Mouse (Mus musculus): Measurements from ENCODE around the gene Rimkla. TPM values are rescaled to one million over a fixed set of nuclear protein-coding genes. Genes with fewer than 3 reads are reported as not detected.

Gene Rimkla
- total and polyA plus RNA-seq, 3 experiments: not detected

DNA sequence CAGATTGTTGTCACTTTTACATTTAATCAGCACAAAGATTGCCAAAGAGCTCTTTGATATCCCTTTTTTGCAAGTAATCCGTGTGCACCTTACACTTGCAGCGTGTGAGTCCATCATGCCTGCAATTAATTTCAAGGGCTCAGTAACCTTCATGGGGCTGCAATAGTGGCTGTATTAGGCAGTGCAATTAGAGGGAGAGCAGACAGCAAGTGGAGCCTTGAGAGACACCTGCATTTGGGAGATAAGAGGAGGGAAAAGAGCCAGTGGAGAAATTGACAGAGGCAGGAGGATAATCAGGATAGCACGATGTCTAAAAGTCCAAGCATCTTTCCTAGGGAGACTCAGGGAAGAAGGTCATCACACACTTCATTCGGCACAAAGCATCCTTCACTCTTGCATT lies 31.1 kb upstream of the Rimkla start:
- H3K4me1 ChIP-seq (ENCODE audit: control insufficient read depth in 1 of 2, insufficient read depth in 2 of 2, low read length in 2 of 2): peaks cover 0 to 3% of the 10 kb centered on the region in 2 experiments; a peak in 1 of 4 replicates
- no peak for DNase-seq (ENCODE audit: low read depth, low spot score)
- H3K9me3 ChIP-seq (replicated peaks; ENCODE audit: insufficient read depth, low read length): no peaks in the 10 kb centered on the region
- H3K36me3 ChIP-seq (ENCODE audit: control insufficient read depth in 1 of 2, insufficient read depth in 2 of 2, low read length in 2 of 2): peaks cover 0 to 6% of the 10 kb centered on the region in 2 experiments; a peak in 2 of 4 replicates
- peaks cover 0 to 2% of the 10 kb centered on the region in 2 experiments; a peak in 1 of 4 replicates for H3K27me3 ChIP-seq (ENCODE audit: control insufficient read depth in 1 of 2, insufficient read depth in 2 of 2, low read length in 2 of 2)
- no peaks in the 10 kb centered on the region for H3K79me2 ChIP-seq (ENCODE audit: control insufficient read depth, insufficient read depth, low read length, poor library complexity)
- TF ChIP-seq MYB (IDR thresholded peaks at IDR 0.05; ENCODE audit: low read depth, low read length) (no peak), CHD2 (IDR thresholded peaks at IDR 0.05; ENCODE audit: low read length) (no peak), ZMIZ1 (IDR thresholded peaks at IDR 0.05; ENCODE audit: low read depth, low read length) (no peak), TAL1 (IDR thresholded peaks at IDR 0.05; ENCODE audit: low read length) (no peak), JUND (IDR thresholded peaks at IDR 0.05; ENCODE audit: low read depth, low read length) (no peak), RCOR1 (IDR thresholded peaks at IDR 0.05; ENCODE audit: low read depth, low read length) (no peak), TCF12 (IDR thresholded peaks at IDR 0.05; ENCODE audit: low read depth, low read length) (no peak), SMC3 (IDR thresholded peaks at IDR 0.05; ENCODE audit: low read depth, low read length) (no peak), MXI1 (IDR thresholded peaks at IDR 0.05; ENCODE audit: low read depth, low read length) (no peak), HCFC1 (IDR thresholded peaks at IDR 0.05; ENCODE audit: low read depth, low read length) (no peak), POLR2AphosphoS5 (IDR thresholded peaks at IDR 0.05; ENCODE audit: borderline replicate concordance, low read depth, low read length) (no peak), E2F4 (IDR thresholded peaks at IDR 0.05; ENCODE audit: borderline replicate concordance, low read depth, low read length) (no peak), USF1 (IDR thresholded peaks at IDR 0.05; ENCODE audit: low read depth, low read length) (no peak), ZNF384 (IDR thresholded peaks at IDR 0.05; ENCODE audit: low read depth, low read length) (no peak), POLR2AphosphoS2 (IDR thresholded peaks at IDR 0.05; ENCODE audit: low read length) (no peak), ETS1 (IDR thresholded peaks at IDR 0.05; ENCODE audit: low read depth, low read length) (no peak), MEF2A (IDR thresholded peaks at IDR 0.05; ENCODE audit: extremely low read depth, insufficient replicate concordance, low read depth, low read length, poor library complexity, severe bottlenecking) (no peak)
- H3K4me3 ChIP-seq (ENCODE audit: control insufficient read depth in 1 of 2, insufficient read depth in 1 of 2, low read depth in 2 of 2, low read length in 2 of 2): no peak overlapping the region
- H3K9ac ChIP-seq (ENCODE audit: control insufficient read depth, low read depth, low read length, poor library complexity, severe bottlenecking): no peak overlapping the region
- H3K27ac ChIP-seq (ENCODE audit: control insufficient read depth, low read depth, low read length): no peak overlapping the region

DNA sequence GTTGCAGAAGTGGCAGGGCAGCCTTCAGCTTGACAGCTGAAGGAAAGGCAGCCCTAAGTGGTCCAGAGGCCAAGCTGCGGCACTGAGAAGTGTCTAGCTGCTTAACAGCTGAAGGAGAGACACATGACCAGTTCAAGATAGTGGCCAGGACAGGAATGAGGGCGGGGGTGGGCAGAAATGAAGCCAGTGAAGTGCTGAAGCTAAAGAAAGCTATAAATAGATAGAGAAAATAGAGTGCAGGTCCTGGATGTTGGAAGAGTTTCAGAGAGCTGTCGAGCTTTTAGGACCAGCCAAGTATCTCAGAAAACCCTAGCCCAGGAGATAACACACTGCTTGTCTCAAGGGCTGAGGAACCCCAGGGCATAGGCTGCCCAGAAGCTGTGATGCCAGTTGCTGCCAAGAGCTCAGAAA lies 20.3 kb upstream of the Rimkla start:
- no peak overlapping the region for H3K27ac ChIP-seq (ENCODE audit: control insufficient read depth, low read depth, low read length)
- TF ChIP-seq CHD2 (IDR thresholded peaks at IDR 0.05; ENCODE audit: low read length): no peak
- TF ChIP-seq POLR2A (IDR thresholded peaks at IDR 0.05; ENCODE audit: control insufficient read depth in 1 of 2, insufficient read depth in 1 of 2, low read depth in 1 of 2, low read length in 2 of 2, poor library complexity in 1 of 2): no peak
- no peak for TF ChIP-seq TCF12 (IDR thresholded peaks at IDR 0.05; ENCODE audit: low read depth, low read length)
- H3K36me3 ChIP-seq (ENCODE audit: control insufficient read depth in 1 of 2, insufficient read depth in 2 of 2, low read length in 2 of 2): no peaks in the 10 kb centered on the region
- H3K79me2 ChIP-seq (ENCODE audit: control insufficient read depth, insufficient read depth, low read length, poor library complexity): no peaks in the 10 kb centered on the region
- no peaks in the 10 kb centered on the region for H3K4me1 ChIP-seq (ENCODE audit: control insufficient read depth in 1 of 2, insufficient read depth in 2 of 2, low read length in 2 of 2)
- H3K9ac ChIP-seq (ENCODE audit: control insufficient read depth, low read depth, low read length, poor library complexity, severe bottlenecking): no peak overlapping the region
- H3K27me3 ChIP-seq (ENCODE audit: control insufficient read depth in 1 of 2, insufficient read depth in 2 of 2, low read length in 2 of 2): peaks cover 3 to 11% of the 10 kb centered on the region in 2 experiments; a peak in 3 of 4 replicates
- no peak for DNase-seq (ENCODE audit: low read depth, low spot score)
- no peak overlapping the region for H3K4me3 ChIP-seq (ENCODE audit: control insufficient read depth in 1 of 2, insufficient read depth in 1 of 2, low read depth in 2 of 2, low read length in 2 of 2)
- no peaks in the 10 kb centered on the region for H3K9me3 ChIP-seq (replicated peaks; ENCODE audit: insufficient read depth, low read length)

Data from MEL (cell line).